8 mouse cellular contexts compared by ENCODE assay signal in the genomic region with DNA sequence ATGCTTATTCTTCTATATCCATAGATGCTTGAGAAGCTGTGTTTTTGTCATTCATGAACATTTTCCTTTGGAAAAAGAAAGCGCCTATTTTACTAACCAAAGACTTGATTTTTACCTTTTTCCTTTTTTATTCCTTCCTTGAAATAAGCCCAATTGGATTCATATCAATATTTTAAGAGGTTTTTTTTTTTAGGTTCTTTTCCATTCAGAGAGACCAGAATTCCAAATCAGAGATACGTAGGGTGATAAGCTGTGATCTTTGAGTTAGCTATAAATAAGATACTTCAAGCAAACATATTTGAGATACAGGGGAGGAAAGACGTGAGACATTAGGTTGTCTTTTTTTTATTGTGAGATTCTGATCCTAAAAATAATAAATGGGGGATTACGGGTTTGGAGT. TPM values are rescaled to one million over a fixed set of nuclear protein-coding genes. Genes with fewer than 3 reads are reported as not detected.
DNase-seq lines count a peak whose midpoint lies in the region; ATAC-seq and TF ChIP-seq lines count a peak whose summit lies in the region.

A gene (plus strand): TSS at position 301 of the 400 bp plus-strand sequence.

- no peak for TF ChIP-seq EP300 in lung, postnatal 0 days (IDR thresholded peaks at IDR 0.05)

- H3K27me3 ChIP-seq in lung, postnatal 0 days (replicated peaks; ENCODE audit: insufficient read depth, low read length) = no peaks in the 10 kb centered on the region
- H3K27me3 ChIP-seq in forebrain, embryonic 10.5 days (ENCODE audit: poor library complexity, severe bottlenecking) = no peaks in the 10 kb centered on the region
- H3K27me3 ChIP-seq in liver, embryonic 13.5 days = no peaks in the 10 kb centered on the region

- no peaks in the 10 kb centered on the region for H3K9me3 ChIP-seq in lung, postnatal 0 days (ENCODE audit: low read length)
- H3K9me3 ChIP-seq in forebrain, embryonic 10.5 days = no peaks in the 10 kb centered on the region
- no peaks in the 10 kb centered on the region for H3K9me3 ChIP-seq in liver, embryonic 13.5 days (replicated peaks)

- no peaks in the 10 kb centered on the region for H3K36me3 ChIP-seq in lung, postnatal 0 days (ENCODE audit: insufficient read depth, low read length)
- no peaks in the 10 kb centered on the region for H3K36me3 ChIP-seq in forebrain, embryonic 10.5 days (replicated peaks)
- peaks cover 25% of the 10 kb centered on the region for H3K36me3 ChIP-seq in liver, embryonic 13.5 days

- WGBS in lung, postnatal 0 days = 71% methylated on average over 4 of the region's 4 CpGs
- 76% methylated on average over 4 of the region's 4 CpGs for WGBS in forebrain, embryonic 10.5 days
- WGBS in liver, embryonic 13.5 days (ENCODE audit: insufficient replicate concordance) = 65% methylated on average over 4 of the region's 4 CpGs

- TF ChIP-seq CTCF in lung, postnatal 0 days (IDR thresholded peaks at IDR 0.05) = no peak

- peak within 1 kb of the TSS; percentile 88 for H3K4me3 ChIP-seq in lung, postnatal 0 days (ENCODE audit: low read depth, low read length)
- peak within 1 kb of the TSS; percentile 86 for H3K4me3 ChIP-seq in forebrain, embryonic 10.5 days
- H3K4me3 ChIP-seq in liver, embryonic 13.5 days (replicated peaks) = peak within 1 kb of the TSS; percentile 96

- peaks cover 14% of the 10 kb centered on the region; the same call in 1 of the 2 replicates for H3K4me1 ChIP-seq in lung, postnatal 0 days (ENCODE audit: insufficient read depth, low read depth, low read length)
- peaks cover 27% of the 10 kb centered on the region for H3K4me1 ChIP-seq in forebrain, embryonic 10.5 days
- peaks cover 45% of the 10 kb centered on the region for H3K4me1 ChIP-seq in liver, embryonic 13.5 days (replicated peaks)

- H3K9ac ChIP-seq in lung, postnatal 0 days (replicated peaks; ENCODE audit: low read depth) = peak within 1 kb of the TSS; percentile 89
- peak within 1 kb of the TSS; percentile 99 for H3K9ac ChIP-seq in liver, embryonic 13.5 days

- no peak for ATAC-seq in lung, postnatal 0 days
- ATAC-seq in hematopoietic stem cell, adult 5-6 weeks (replicated peaks in 1 of 2; ENCODE audit: insufficient read depth in 1 of 2, low FRiP score in 2 of 2, low TSS enrichment in 1 of 2, low read depth in 1 of 2, poor library complexity in 2 of 2, severe bottlenecking in 2 of 2) = no peak
- no peak for ATAC-seq in liver, embryonic 13.5 days (ENCODE audit: low read depth)
- ATAC-seq in megakaryocyte-erythroid progenitor cell, adult 5-6 weeks (replicated peaks; ENCODE audit: low FRiP score, low TSS enrichment, poor library complexity, severe bottlenecking) = no peak

- peak within 1 kb of the TSS; percentile 90 for H3K27ac ChIP-seq in lung, postnatal 0 days (ENCODE audit: low read length)
- peak within 1 kb of the TSS; percentile 96 for H3K27ac ChIP-seq in forebrain, embryonic 10.5 days
- H3K27ac ChIP-seq in liver, embryonic 13.5 days = peak within 1 kb of the TSS; percentile 95

- DNase-seq in lung, postnatal 0 days (ENCODE audit: low spot score) = no peak
- DNase-seq in lung, postnatal 10 days = no peak
- no peak for DNase-seq in forebrain, embryonic 10.5 days (ENCODE audit: extremely low spot score, low spot score)
- no peak for DNase-seq in liver, embryonic 13.5 days
- DNase-seq in spleen, adult 12 weeks (ENCODE audit: low spot score) = no peak
- DNase-seq in lung, postnatal 36 days = no peak

- peak within 1 kb of the TSS; percentile 85 for H3K4me2 ChIP-seq in lung, postnatal 0 days (replicated peaks; ENCODE audit: low read depth, low read length)
- peak within 1 kb of the TSS; percentile 77 for H3K4me2 ChIP-seq in liver, embryonic 13.5 days

RNA-seq across cellular contexts. Expression of the gene that starts here (rescaled TPM):
- 5.9 and 6.8 TPM in 2 replicates for polyA plus RNA-seq in lung, postnatal 0 days (2015; fragmentation: Nextera tagmentation; extraction: Ambion mirVana)
- polyA plus RNA-seq in forebrain, embryonic 10.5 days (2016; fragmentation: Nextera tagmentation; extraction: Ambion mirVana) = 2.4 and 2.5 TPM in 2 replicates
- total RNA-seq in hematopoietic stem cell, adult 5-6 weeks (2017) = 11.0 and 17.5 TPM in 2 replicates
- polyA plus RNA-seq in liver, embryonic 13.5 days (2015; fragmentation: Nextera tagmentation; extraction: Ambion mirVana) = 14.3 and 21.6 TPM in 2 replicates
- total RNA-seq in megakaryocyte-erythroid progenitor cell, adult 5-6 weeks (2014; fragmentation: Nextera tagmentation) = 9.9 and 10.2 TPM in 2 replicates
- total RNA-seq in megakaryocyte-erythroid progenitor cell, adult 5-6 weeks (2017) = 8.7 and 13.2 TPM in 2 replicates
